Mouse (Mus musculus) midbrain, embryonic 14.5 days (tissue): ENCODE measurements around the gene Capn9. TPM values are rescaled to one million over a fixed set of nuclear protein-coding genes. Genes with fewer than 3 reads are reported as not detected.

Source experiments
- ATAC-seq: fragments of 200-750 bp; cut with Nextera tagmentation; 2 replicates; pipeline ENCODE4 v1.8.0; 2017; ENCODE audit warnings: moderate number of reproducible peaks, moderate library complexity; ENCODE audit not compliant: low FRiP score, low TSS enrichment
- DNase-seq: peaks from one replicate; pipeline ENCODE4 v3.0.0-alpha.2; 2015
- H3K27ac ChIP-seq: fragments of 300-500 bp; sonication (generic); replicated peaks from 2 replicates; pipeline ENCODE4 v1.5.1; 2014; ENCODE audit warnings: mild to moderate bottlenecking, low read depth, low read length, moderate library complexity
- H3K27me3 ChIP-seq: fragments of 300-500 bp; sonication (generic); 2 replicates; pipeline ENCODE4 v1.6.1; 2014; ENCODE audit warnings: low read length, control low read depth, mixed read lengths; ENCODE audit not compliant: control insufficient read depth, insufficient read depth
- H3K36me3 ChIP-seq: fragments of 300-500 bp; sonication (generic); 2 replicates; pipeline ENCODE4 v1.6.1; 2014; ENCODE audit warnings: low read length, control low read depth; ENCODE audit not compliant: control insufficient read depth, insufficient read depth
- H3K4me1 ChIP-seq: fragments of 300-500 bp; sonication (generic); 2 replicates; pipeline ENCODE4 v1.6.1; 2014; ENCODE audit warnings: mild to moderate bottlenecking, antibody characterized with exemption, low read length, control low read depth; ENCODE audit not compliant: control insufficient read depth, insufficient read depth
- H3K4me2 ChIP-seq: fragments of 300-500 bp; sonication (generic); 2 replicates; pipeline ENCODE4 v1.6.1; 2014; ENCODE audit warnings: mild to moderate bottlenecking, low read length, moderate library complexity
- H3K4me3 ChIP-seq: fragments of 300-500 bp; sonication (generic); replicated peaks from 2 replicates; pipeline ENCODE4 v1.5.1; 2014; ENCODE audit warnings: low read depth, low read length
- H3K9ac ChIP-seq: fragments of 300-500 bp; sonication (generic); replicated peaks from 2 replicates; pipeline ENCODE4 v1.6.1; 2014; ENCODE audit warnings: mild to moderate bottlenecking, low read length, moderate library complexity
- H3K9me3 ChIP-seq: fragments of 300-500 bp; sonication (generic); 2 replicates; pipeline ENCODE4 v1.6.1; 2016; ENCODE audit warnings: low read length, control low read depth, mixed read lengths; ENCODE audit not compliant: control insufficient read depth
- WGBS: fragments of 180-500 bp; shearing (Covaris S2); extraction: QIAGEN DNeasy Blood & Tissue Kit; methylation state at CpG from one replicate; pipeline ENCODE4 v1.1.7; 2014; 5-methylcytosine and 5-hydroxymethylcytosine counted together
- polyA plus RNA-seq: library from polyadenylated mRNA; unstranded; fragments of >200 nt; fragmentation: Nextera tagmentation; extraction: Ambion mirVana; gene quantifications from 2 replicates; pipeline ENCODE4 v1.2.1, GENCODE M21; 2014

Capn9 gene
- polyA plus RNA-seq: 0.09 and 0.15 TPM in 2 replicates

GRCm38 (mm10) chr8:124575811-124576210 is at the start of gene Capn9:
TSS of gene Capn9 (plus strand) at chr8:124576111.
- H3K36me3 ChIP-seq: no peaks in the 10 kb centered on the region
- no peaks in the 10 kb centered on the region for H3K27me3 ChIP-seq
- no peaks in the 10 kb centered on the region for H3K4me1 ChIP-seq
- WGBS: 92% methylated on average over 8 of the region's 8 CpGs
- no peak for ATAC-seq
- no peak within 1 kb of the TSS for H3K9ac ChIP-seq
- no peak within 1 kb of the TSS for H3K4me2 ChIP-seq
- H3K4me3 ChIP-seq: no peak within 1 kb of the TSS
- no peaks in the 10 kb centered on the region for H3K9me3 ChIP-seq
- H3K27ac ChIP-seq: no peak within 1 kb of the TSS
- no peak for DNase-seq

GRCm38 (mm10) chr8:124526261-124526660 is 49.6 kb upstream of the Capn9 start:
- 91% methylated on average over 11 of the region's 11 CpGs for WGBS
- Histone ChIP-seq H3K27me3 (no peaks in the 10 kb centered on the region), H3K4me3 (no peak overlapping the region), H3K9ac (no peak overlapping the region), H3K36me3 (peaks cover 57% of the 10 kb centered on the region), H3K4me2 (no peak overlapping the region), H3K9me3 (no peaks in the 10 kb centered on the region), H3K4me1 (peaks cover 10% of the 10 kb centered on the region), H3K27ac (no peak overlapping the region)
- ATAC-seq (no peak), DNase-seq (no peak)

- Histone ChIP-seq H3K4me1 (no peaks in the 10 kb centered on the region), H3K36me3 (peaks cover 94% of the 10 kb centered on the region)
These were observed 45.8 kb upstream of the Capn9 start for GRCm38 (mm10) chr8:124530076-124530475.

DNA sequence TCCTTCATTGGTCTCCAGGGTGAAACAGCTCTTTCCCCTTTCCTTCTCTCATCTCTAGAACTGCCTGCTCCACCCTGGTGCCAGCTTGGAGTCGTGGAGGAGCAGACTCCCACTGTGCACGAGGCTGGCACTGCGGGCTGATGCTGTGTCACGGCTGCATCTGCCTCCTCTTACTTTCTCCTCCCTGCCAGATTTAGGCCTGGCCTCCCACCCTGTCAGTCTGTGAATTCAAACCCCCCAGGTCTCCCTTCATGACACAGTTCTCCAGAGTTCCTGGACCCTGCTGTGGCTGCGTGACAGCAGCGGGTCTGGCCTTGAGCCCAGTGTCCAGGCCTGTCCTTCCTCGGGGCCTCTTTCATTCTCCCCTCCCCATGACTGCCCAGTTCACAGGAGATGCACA is 45.4 kb upstream of the Capn9 start:
- 95% methylated on average over 7 of the region's 7 CpGs for WGBS
- Histone ChIP-seq H3K27me3 (no peaks in the 10 kb centered on the region), H3K27ac (no peak overlapping the region), H3K36me3 (peaks cover 96% of the 10 kb centered on the region), H3K4me3 (no peak overlapping the region), H3K4me2 (no peak overlapping the region), H3K4me1 (no peaks in the 10 kb centered on the region), H3K9ac (no peak overlapping the region), H3K9me3 (no peaks in the 10 kb centered on the region)
- ATAC-seq: no peak
- DNase-seq: no peak

More at GRCm38 (mm10) chr8:124530076-124530475, 45.8 kb upstream of the Capn9 start:
- 91% methylated on average over 14 of the region's 14 CpGs for WGBS
- H3K4me3 ChIP-seq: no peak overlapping the region
- H3K9ac ChIP-seq: no peak overlapping the region
- H3K27me3 ChIP-seq: no peaks in the 10 kb centered on the region
- H3K27ac ChIP-seq: no peak overlapping the region
- no peak overlapping the region for H3K4me2 ChIP-seq
- DNase-seq (no peak), ATAC-seq (no peak)
- no peaks in the 10 kb centered on the region for H3K9me3 ChIP-seq

DNA sequence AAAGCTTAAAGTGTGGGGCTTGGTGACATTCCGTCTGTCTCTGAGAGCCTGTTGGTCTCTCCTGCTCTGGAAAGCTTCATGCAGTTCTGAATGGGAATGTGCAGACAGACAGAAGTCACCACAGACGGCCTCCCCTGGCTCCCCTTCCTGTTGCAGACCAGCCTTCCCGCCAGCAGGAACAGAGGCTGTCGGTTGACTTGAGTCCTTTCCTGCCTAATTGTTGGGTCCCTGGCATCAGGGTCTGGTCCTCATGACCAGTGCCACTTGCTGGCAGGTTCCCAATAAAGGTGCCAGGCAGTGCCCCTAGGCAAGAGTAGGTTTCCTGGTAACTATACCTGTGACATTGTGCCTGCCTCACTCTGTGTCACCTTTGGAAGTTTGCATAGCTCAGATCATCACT is 44.9 kb upstream of the Capn9 start:
- WGBS: 94% methylated on average over 4 of the region's 4 CpGs
- Histone ChIP-seq H3K27ac (no peak overlapping the region), H3K36me3 (peaks cover 96% of the 10 kb centered on the region)

DNA sequence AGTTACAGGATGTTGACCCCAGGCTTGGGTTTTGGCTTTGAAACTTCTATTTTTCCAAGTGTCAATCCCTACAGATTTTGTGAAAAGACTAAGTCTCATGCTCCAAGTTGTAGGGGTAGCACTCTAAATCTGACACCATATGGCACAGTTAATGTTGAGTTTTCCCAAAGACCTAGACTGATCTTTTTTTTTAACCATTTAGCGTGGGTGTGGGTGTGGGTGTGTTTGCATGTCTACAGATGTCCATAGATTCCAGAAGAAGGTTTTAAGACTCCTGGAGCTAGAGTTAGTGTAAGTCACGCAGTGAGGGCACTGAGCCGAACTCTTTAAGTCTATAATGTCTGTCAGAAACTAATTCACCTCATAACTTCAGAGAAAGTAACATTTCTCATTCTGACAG is 43.3 kb upstream of the Capn9 start:
- WGBS: 95% methylated on average over 3 of the region's 3 CpGs
- Histone ChIP-seq H3K4me3 (no peak overlapping the region), H3K9me3 (no peaks in the 10 kb centered on the region), H3K36me3 (peaks cover 91% of the 10 kb centered on the region), H3K4me2 (no peak overlapping the region), H3K27ac (no peak overlapping the region), H3K4me1 (no peaks in the 10 kb centered on the region), H3K9ac (no peak overlapping the region), H3K27me3 (no peaks in the 10 kb centered on the region)
- no peak for ATAC-seq
- no peak for DNase-seq

More for the DNA sequence above, 44.9 kb upstream of the Capn9 start:
- Histone ChIP-seq H3K9ac (no peak overlapping the region), H3K4me2 (no peak overlapping the region), H3K4me1 (no peaks in the 10 kb centered on the region), H3K4me3 (no peak overlapping the region), H3K27me3 (no peaks in the 10 kb centered on the region), H3K9me3 (no peaks in the 10 kb centered on the region)
- ATAC-seq (no peak), DNase-seq (no peak)

DNA sequence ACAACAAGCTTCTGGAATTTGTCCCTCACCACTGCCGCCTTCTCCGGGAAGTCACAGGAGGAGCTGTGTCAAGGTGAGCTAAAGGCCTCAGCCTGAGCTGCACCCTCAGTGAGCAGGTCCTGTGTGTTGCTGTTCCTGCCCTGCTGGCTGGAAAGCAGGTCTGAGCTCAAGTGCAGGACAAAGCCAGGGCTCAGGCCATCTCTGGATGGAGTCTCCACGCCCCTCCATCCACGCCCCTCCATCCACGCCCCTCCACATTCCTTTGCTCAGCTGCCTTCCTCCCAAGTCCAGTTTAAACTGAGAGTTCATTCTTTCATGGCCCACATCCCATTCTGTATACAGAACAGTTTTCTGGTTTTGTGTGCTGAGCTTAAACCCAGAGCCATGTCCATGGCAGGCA is 40.5 kb upstream of the Capn9 start:
- Histone ChIP-seq H3K9me3 (no peaks in the 10 kb centered on the region), H3K4me3 (no peak overlapping the region), H3K36me3 (peaks cover 93% of the 10 kb centered on the region), H3K9ac (no peak overlapping the region), H3K27me3 (no peaks in the 10 kb centered on the region), H3K4me1 (no peaks in the 10 kb centered on the region), H3K27ac (no peak overlapping the region), H3K4me2 (no peak overlapping the region)
- ATAC-seq (no peak), DNase-seq (no peak)
- WGBS: 92% methylated on average over 5 of the region's 5 CpGs

GRCm38 (mm10) chr8:124540906-124541305 is 35.0 kb upstream of the Capn9 start:
- Histone ChIP-seq H3K27me3 (no peaks in the 10 kb centered on the region), H3K9ac (no peak overlapping the region), H3K4me1 (no peaks in the 10 kb centered on the region), H3K27ac (no peak overlapping the region), H3K36me3 (peaks cover 95% of the 10 kb centered on the region), H3K4me2 (no peak overlapping the region), H3K9me3 (no peaks in the 10 kb centered on the region), H3K4me3 (no peak overlapping the region)
- 97% methylated on average over 12 of the region's 12 CpGs for WGBS
- DNase-seq (no peak), ATAC-seq (no peak)

DNA sequence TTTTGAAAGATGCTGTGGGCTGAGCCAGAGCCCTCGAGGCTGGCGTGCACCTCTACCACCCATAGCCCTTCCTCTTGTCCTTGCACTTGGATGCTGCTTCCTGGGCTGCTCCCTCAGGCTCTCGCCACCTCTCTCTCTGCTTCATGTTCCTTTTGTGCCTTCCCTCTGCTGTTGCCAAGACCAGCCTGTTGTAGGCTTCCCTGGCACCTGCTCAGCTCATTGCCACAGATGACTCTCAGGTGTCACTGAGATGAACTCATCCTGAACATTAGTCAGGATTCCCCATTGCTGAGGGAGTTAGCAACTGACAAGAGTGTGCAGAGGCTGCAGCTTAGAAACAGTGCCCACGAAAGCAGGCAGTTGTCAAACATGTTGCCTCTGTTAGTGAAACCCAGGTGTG is 33.9 kb upstream of the Capn9 start:
- H3K36me3 ChIP-seq: peaks cover 99% of the 10 kb centered on the region
- ATAC-seq: no peak
- H3K9ac ChIP-seq: no peak overlapping the region
- H3K27ac ChIP-seq: no peak overlapping the region
- no peak overlapping the region for H3K4me2 ChIP-seq
- no peaks in the 10 kb centered on the region for H3K9me3 ChIP-seq
- 97% methylated on average over 4 of the region's 4 CpGs for WGBS
- H3K27me3 ChIP-seq: no peaks in the 10 kb centered on the region
- DNase-seq: no peak
- no peak overlapping the region for H3K4me3 ChIP-seq
- no peaks in the 10 kb centered on the region for H3K4me1 ChIP-seq
